Comparison of ENCODE assay signal across 7 mouse cellular contexts in the genomic region with DNA sequence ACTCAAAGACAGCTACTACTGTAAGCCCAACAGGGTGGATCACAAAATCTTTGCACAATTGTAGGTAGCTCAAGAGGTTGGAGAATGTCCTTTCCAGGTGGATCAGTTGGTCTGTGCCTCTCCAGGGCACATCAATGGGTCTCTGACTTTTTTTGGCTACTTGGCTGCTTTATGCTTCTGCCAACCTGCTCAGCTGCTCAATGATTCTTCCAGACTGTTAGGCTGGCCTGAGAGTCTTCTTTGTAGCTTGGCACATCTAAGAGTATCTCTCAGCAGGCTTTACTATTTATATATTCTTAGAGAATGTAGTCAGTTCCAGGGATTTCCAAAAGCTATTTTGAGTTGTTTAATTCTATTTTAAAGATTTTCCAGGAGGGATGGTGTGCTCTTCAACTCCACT.
"Had no signal": no experiment of that assay in that cellular context is flagged by ENCODE, and none has a peak within 500 bp of the region (broad histone marks: within the 10 kb centered on the region; RNA-seq: fewer than 3 reads in every experiment).

No protein-coding gene starts in this region.

- DNase-seq: lung, adult 2 months; lung, postnatal 14 days; lung, postnatal 36 days; right cerebral cortex, postnatal 14 days; thymus, adult 18-20 months; thymus, postnatal 25 days; thymus, postnatal 4 days had no signal
